Mouse (Mus musculus) olfactory bulb, adult 2 months (tissue): Measurements from ENCODE around the gene H2-DMb1.

Source experiments
- CTCF ChIP-seq: fragments of 200-500 bp; IDR thresholded peaks from 2 replicates; pipeline ENCODE4 v1.5.1; 2012; ENCODE audit warnings: low read depth, mild to moderate bottlenecking, low read length, moderate library complexity; ENCODE audit not compliant: insufficient read depth
- POLR2A ChIP-seq: fragments of 200-500 bp; IDR thresholded peaks from 2 replicates; pipeline ENCODE4 v1.6.1; 2012; ENCODE audit warnings: mild to moderate bottlenecking, low read depth, low read length, moderate library complexity; ENCODE audit not compliant: insufficient read depth

DNA sequence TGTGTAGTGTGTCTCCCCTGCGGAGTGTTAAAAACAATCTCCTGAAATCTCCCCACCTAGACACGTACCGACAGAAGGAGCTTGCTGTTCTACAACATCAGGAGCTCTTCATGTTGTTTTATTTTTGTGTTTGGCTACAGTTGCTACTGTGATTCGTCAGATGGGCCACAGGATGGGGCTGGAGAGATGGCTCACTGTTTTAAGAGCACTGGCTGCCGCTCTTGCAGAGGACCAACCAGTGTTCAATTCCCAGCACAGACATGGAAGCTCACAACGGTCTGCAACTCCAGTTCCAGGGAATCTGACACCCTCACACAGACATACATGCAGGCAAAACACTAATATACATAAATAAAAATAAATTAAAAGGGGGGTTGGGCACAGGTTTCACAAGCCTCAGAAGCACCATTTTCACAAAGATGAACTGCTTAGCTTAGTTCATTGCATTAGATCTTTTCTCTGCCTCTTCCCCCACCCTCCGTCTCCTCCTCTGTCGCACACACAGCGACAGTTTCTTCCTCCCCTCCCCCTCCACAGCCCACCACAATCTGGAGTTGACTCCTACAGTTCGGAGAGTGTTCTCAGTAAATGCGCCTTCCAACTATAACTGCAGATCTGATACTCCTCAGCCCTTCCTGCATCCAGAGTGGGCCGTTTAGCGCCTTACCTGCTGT, 24.5 kb upstream of the H2-DMb1 start:
- TF ChIP-seq POLR2A (no peak), CTCF (no peak)
